Mouse (Mus musculus) neural tube, embryonic 11.5 days (tissue): ENCODE data around the gene Serping1. TPM values are rescaled to one million over a fixed set of nuclear protein-coding genes. Genes with fewer than 3 reads are reported as not detected.

Experiments
- ATAC-seq: fragments of 200-750 bp; cut with Nextera tagmentation; 2 replicates; pipeline ENCODE4 v1.8.0; 2017; ENCODE audit warnings: moderate number of reproducible peaks, mild to moderate bottlenecking, moderate TSS enrichment, moderate library complexity; ENCODE audit not compliant: insufficient read depth, low FRiP score, low TSS enrichment
- DNase-seq: peaks from one replicate; pipeline ENCODE4 v3.0.0-alpha.2; 2015; ENCODE audit warnings: low spot score
- H3K27ac ChIP-seq: fragments of 300-500 bp; sonication (generic); 2 replicates; pipeline ENCODE4 v1.5.1; 2014; ENCODE audit warnings: low read depth, mild to moderate bottlenecking, low read length
- H3K27me3 ChIP-seq: fragments of 300-500 bp; sonication (generic); 2 replicates; pipeline ENCODE4 v1.6.1; 2014; ENCODE audit warnings: mild to moderate bottlenecking, low read length, mixed read lengths; ENCODE audit not compliant: control insufficient read depth, insufficient read depth
- H3K36me3 ChIP-seq: fragments of 300-500 bp; sonication (generic); 2 replicates; pipeline ENCODE4 v1.6.1; 2014; ENCODE audit warnings: mild to moderate bottlenecking, low read length, moderate library complexity, mixed read lengths; ENCODE audit not compliant: control insufficient read depth, insufficient read depth
- H3K4me1 ChIP-seq: fragments of 300-500 bp; sonication (generic); 2 replicates; pipeline ENCODE4 v1.6.1; 2014; ENCODE audit warnings: low read length, mixed read lengths; ENCODE audit not compliant: control insufficient read depth, insufficient read depth
- H3K4me2 ChIP-seq: fragments of 300-500 bp; sonication (generic); 2 replicates; pipeline ENCODE4 v1.6.1; 2014; ENCODE audit warnings: low read depth, mild to moderate bottlenecking, moderate library complexity
- H3K4me3 ChIP-seq: fragments of 300-500 bp; sonication (generic); 2 replicates; pipeline ENCODE4 v1.5.1; 2014; ENCODE audit warnings: low read depth, low read length
- H3K9ac ChIP-seq: fragments of 300-500 bp; sonication (generic); 2 replicates; pipeline ENCODE4 v1.6.1; 2014; ENCODE audit warnings: mild to moderate bottlenecking, low read length
- H3K9me3 ChIP-seq: fragments of 300-500 bp; sonication (generic); 2 replicates; pipeline ENCODE4 v1.6.1; 2016; ENCODE audit warnings: low read length; ENCODE audit not compliant: control insufficient read depth
- WGBS: fragments of 180-500 bp; shearing (Covaris S2); extraction: QIAGEN DNeasy Blood & Tissue Kit; methylation state at CpG from one replicate; pipeline ENCODE4 v1.1.7; 2014; 5-methylcytosine and 5-hydroxymethylcytosine counted together
- polyA plus RNA-seq: library from polyadenylated mRNA; unstranded; fragments of >200 nt; fragmentation: Nextera tagmentation; extraction: Ambion mirVana; gene quantifications from 2 replicates; pipeline ENCODE4 v1.2.1, GENCODE M21; 2014

Serping1 gene
- polyA plus RNA-seq = 30.9 and 31.9 TPM in 2 replicates

DNA sequence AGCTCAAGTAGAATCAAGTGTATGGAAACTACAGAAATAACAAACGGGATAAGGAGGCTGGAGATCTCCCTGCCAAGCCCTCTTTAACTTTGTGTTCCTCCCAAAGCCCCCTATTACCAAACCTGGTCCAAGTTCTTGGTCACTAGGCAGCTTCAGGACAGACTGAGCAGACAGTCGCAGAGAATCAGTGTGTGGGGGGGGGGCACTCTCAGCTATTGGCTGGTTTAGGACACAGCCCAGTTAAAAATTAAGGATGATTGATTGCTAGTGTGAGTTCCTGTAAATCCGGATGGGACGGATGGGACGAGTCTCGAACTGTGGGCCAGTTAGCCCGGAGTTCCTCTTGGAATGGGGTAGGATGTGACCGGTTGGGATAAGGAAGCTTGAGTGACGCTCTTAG, at the start of gene Serping1:
Serping1 (minus strand) TSS at position 204 of the 400 bp plus-strand sequence.
- DNase-seq (peak; percentile 24), ATAC-seq (peak; percentile 35; the same call in 1 of the 2 replicates)
- peaks cover 3% of the 10 kb centered on the region; the same call in 1 of the 2 replicates for H3K4me1 ChIP-seq
- H3K4me2 ChIP-seq = peak within 1 kb of the TSS; percentile 46
- no peaks in the 10 kb centered on the region for H3K9me3 ChIP-seq
- H3K9ac ChIP-seq = peak within 1 kb of the TSS; percentile 61
- peak within 1 kb of the TSS; percentile 81 for H3K27ac ChIP-seq
- WGBS = 51% methylated on average over 9 of the region's 9 CpGs
- H3K4me3 ChIP-seq = peak within 1 kb of the TSS; percentile 24
- H3K27me3 ChIP-seq = no peaks in the 10 kb centered on the region
- no peaks in the 10 kb centered on the region for H3K36me3 ChIP-seq

DNA sequence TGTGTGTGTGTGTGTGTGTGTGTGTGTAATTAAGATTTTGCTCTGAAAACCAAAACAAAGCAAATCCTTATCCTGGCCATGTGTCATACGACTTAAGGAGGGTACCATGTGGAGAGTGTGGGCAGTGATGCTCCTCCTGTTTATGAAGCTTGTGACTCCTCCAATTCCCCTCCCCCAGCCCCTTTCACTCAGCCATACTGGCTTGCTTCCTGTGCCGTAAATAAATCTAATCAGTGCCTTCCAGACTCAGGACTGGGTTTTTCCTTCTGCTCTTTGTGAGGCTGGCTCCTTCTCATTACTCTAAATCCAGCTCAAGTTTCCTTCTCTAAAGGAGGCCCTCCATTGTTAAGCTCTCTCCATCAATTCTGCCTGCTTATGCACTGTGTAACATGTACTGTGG, 48.0 kb upstream of the Serping1 start:
- DNase-seq (no peak), ATAC-seq (no peak)
- Histone ChIP-seq H3K9me3 (no peaks in the 10 kb centered on the region), H3K27me3 (no peaks in the 10 kb centered on the region), H3K4me1 (peaks cover 7% of the 10 kb centered on the region), H3K4me3 (no peak overlapping the region), H3K9ac (no peak overlapping the region), H3K27ac (no peak overlapping the region), H3K4me2 (no peak overlapping the region), H3K36me3 (no peaks in the 10 kb centered on the region)
- WGBS = 55% methylated on average over 2 of the region's 2 CpGs

DNA sequence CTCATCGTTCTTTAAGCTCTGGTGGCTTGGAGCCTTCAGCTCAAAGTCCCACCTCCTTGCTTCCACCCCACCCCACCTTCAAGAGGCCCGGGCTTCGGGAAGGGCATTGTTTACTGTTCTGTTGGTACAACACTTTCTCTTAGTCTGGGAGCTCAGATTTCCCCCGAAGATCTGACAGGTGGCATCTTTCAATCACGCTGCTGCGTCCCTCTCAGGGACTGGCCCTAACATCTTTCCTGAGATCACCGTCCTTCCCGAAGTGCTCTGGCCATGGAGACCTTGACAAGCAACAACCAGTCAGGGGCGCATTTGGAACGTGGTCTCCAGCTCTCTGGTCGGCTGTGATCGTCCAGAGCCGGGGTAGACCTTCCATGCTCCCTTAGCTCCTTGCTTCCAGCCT, 47.3 kb upstream of the Serping1 start, which contains the start of gene Smtnl1:
Smtnl1 (minus strand) TSS at position 101 of the 400 bp plus-strand sequence.
- no peaks in the 10 kb centered on the region for H3K27me3 ChIP-seq
- ATAC-seq = no peak
- H3K4me1 ChIP-seq = peaks cover 3% of the 10 kb centered on the region
- H3K9me3 ChIP-seq = no peaks in the 10 kb centered on the region
- no peak within 1 kb of the TSS for H3K9ac ChIP-seq
- no peak for DNase-seq
- no peak within 1 kb of the TSS for H3K27ac ChIP-seq
- no peak within 1 kb of the TSS for H3K4me3 ChIP-seq
- WGBS = 69% methylated on average over 13 of the region's 13 CpGs
- no peaks in the 10 kb centered on the region for H3K36me3 ChIP-seq
- H3K4me2 ChIP-seq = no peak within 1 kb of the TSS

DNA sequence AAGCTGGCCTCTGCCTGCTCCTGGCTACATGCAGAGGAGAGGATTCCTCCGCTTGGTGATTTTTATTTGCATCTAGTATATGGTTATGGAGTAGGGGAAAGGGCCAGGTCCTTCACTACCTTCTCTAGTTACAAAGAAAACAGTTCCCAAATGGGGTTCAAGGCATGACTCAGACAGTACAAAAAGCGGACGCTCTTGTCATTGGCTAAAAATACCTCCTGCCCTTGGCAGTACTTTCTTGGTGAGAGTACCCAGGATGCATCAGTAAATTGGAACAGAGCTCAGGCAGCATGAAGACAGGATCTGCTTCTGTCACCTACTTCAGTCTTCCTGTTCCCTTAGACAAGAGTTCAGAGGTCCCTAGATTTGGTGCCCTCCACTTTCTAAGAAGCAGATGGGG, 44.6 kb upstream of the Serping1 start:
- no peak overlapping the region for H3K4me3 ChIP-seq
- no peak for DNase-seq
- ATAC-seq = no peak
- WGBS = 70% methylated on average over 3 of the region's 3 CpGs
- H3K4me1 ChIP-seq = no peaks in the 10 kb centered on the region
- H3K27me3 ChIP-seq = no peaks in the 10 kb centered on the region
- no peak overlapping the region for H3K4me2 ChIP-seq
- H3K27ac ChIP-seq = no peak overlapping the region
- no peaks in the 10 kb centered on the region for H3K9me3 ChIP-seq
- no peak overlapping the region for H3K9ac ChIP-seq
- H3K36me3 ChIP-seq = no peaks in the 10 kb centered on the region

DNA sequence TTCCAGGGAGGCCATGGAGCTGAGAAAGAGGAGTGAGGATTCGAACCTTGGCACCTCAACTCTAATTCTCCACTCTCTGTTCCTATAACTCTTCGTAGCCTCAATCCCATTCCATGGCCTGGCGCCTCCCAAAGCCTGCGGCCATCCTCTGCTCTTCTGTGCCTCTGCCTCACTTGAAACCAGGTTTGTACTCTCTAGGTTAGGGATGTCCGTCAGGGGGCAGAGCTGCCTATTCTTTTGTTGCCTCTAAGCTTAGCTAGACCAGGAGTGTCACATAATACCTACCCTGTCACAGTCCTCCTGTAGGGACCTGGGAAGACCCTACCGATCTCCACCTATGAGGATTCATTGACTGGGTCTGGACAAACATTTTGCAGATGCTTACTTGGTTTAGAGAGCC, 37.4 kb upstream of the Serping1 start:
- no peak overlapping the region for H3K27ac ChIP-seq
- no peak for DNase-seq
- WGBS = 81% methylated on average over 6 of the region's 6 CpGs

DNA sequence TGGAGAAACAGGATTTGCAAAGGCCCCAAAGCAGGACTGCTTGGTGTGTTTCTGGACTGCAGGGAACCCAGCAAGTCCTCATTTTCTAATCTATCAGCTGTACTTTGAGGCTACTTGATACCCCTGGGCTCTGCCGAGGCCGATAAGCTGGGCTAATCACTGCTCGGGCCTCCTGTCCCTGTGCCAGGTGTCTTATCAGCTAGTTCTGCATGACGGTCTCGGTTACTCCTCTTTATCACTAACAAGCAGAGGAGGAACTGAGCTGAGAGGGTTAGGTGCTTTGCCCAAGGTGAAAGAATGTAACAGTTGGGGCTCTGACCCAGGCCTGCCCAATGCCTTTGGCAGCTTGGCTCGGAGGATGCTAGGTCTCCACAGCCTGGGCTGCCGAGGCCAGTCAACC, 36.6 kb upstream of the Serping1 start:
- Histone ChIP-seq H3K27ac (no peak overlapping the region), H3K4me2 (no peak overlapping the region), H3K9ac (no peak overlapping the region), H3K27me3 (no peaks in the 10 kb centered on the region), H3K4me3 (no peak overlapping the region), H3K36me3 (no peaks in the 10 kb centered on the region), H3K4me1 (no peaks in the 10 kb centered on the region), H3K9me3 (no peaks in the 10 kb centered on the region)
- no peak for ATAC-seq
- DNase-seq = no peak
- WGBS = 93% methylated on average over 7 of the region's 7 CpGs

More for the DNA sequence above, 37.4 kb upstream of the Serping1 start:
- H3K36me3 ChIP-seq = no peaks in the 10 kb centered on the region
- no peak overlapping the region for H3K4me2 ChIP-seq
- no peak for ATAC-seq
- H3K4me3 ChIP-seq = no peak overlapping the region
- H3K9ac ChIP-seq = no peak overlapping the region
- no peaks in the 10 kb centered on the region for H3K4me1 ChIP-seq
- H3K27me3 ChIP-seq = no peaks in the 10 kb centered on the region
- H3K9me3 ChIP-seq = no peaks in the 10 kb centered on the region

DNA sequence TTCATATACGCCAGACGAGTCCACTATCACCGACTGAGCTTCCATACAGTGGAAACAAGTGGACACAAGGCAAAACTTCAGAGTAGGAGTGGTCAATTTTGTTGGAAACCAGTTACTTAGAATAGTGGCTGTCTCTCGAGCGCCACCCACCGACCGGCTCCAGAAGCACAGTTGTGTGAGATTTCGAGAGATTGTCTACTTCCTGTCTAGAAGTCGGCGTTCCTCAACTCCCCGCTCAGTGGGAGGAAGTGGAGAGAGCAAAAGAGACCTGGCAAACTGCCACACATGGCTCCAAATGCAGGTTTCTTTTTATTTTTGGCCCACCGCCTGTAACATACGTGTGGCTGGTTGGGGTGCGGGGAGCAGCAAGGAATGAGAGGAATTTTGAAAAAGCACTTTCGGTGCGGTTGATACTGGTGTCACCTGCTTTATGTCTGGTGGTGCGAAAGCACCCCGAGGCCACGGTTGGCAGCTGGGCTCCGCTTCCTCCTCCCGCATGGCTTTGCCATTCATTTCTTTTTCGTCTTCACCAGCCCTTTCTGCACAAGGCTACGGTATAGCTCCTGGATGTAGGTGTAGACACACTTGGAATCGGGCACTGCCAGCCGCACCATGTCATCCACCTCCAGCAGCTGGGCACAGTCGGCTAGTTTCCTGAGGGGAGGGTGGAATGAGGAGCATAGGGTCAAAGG, 35.8 kb upstream of the Serping1 start:
- ATAC-seq (peak; percentile 61; the same call in 1 of the 2 replicates), DNase-seq (peak; percentile 89)
- Histone ChIP-seq H3K4me3 (0 out of 2 replicates have a peak overlapping the region, but pooled peaks have one; percentile 12), H3K4me2 (peak overlapping the region; percentile 31), H3K27me3 (no peaks in the 10 kb centered on the region), H3K9ac (peak overlapping the region; percentile 5; the same call in 1 of the 2 replicates), H3K27ac (no peak overlapping the region), H3K36me3 (no peaks in the 10 kb centered on the region), H3K4me1 (no peaks in the 10 kb centered on the region), H3K9me3 (no peaks in the 10 kb centered on the region)
- WGBS = 47% methylated on average over 26 of the region's 26 CpGs

DNA sequence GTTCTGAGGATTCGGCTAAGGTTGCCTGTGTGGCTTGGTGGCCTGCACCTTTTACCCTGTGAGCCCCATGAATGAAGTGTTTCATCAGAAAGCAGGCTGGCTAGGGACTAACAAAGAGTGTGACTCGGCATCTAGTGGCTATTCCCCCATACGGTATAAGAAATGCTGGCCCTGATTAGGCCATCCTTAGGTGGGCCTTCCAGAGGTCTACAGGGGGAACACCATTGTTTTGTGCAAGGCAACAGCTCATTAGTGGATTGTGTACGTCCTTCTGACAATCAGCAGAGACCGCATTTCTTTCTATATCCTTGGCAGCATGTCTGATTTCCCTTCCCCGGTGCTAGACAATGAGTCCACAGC, 35.3 kb upstream of the Serping1 start:
- peak; percentile 11; the same call in 1 of the 2 replicates for ATAC-seq
- H3K27ac ChIP-seq = no peak overlapping the region

DNA sequence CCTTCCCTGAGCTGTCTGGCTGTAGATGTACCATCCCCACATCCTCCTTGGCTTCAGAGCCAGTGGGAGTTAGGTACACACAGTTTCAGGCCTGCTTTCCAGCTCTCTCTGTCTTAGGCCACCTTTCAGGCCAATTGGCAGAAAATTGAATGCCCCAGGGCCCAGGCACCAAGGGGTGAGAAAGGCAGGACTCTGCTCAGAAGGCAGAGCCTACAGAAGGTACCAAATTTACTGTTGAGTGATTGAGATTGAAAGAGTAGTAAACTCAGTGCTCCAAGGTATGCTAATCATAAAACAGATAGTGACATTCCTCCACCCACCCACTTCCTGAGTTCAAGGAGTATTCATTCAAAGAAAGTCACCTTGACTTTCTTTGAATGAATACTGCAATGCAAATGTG, 34.1 kb upstream of the Serping1 start:
- Histone ChIP-seq H3K36me3 (no peaks in the 10 kb centered on the region), H3K9ac (no peak overlapping the region), H3K4me3 (no peak overlapping the region), H3K27me3 (no peaks in the 10 kb centered on the region), H3K4me1 (no peaks in the 10 kb centered on the region), H3K4me2 (no peak overlapping the region), H3K27ac (no peak overlapping the region), H3K9me3 (no peaks in the 10 kb centered on the region)
- no peak for DNase-seq
- no peak for ATAC-seq

More for the DNA sequence above, 35.3 kb upstream of the Serping1 start:
- Histone ChIP-seq H3K9me3 (no peaks in the 10 kb centered on the region), H3K4me2 (no peak overlapping the region), H3K4me3 (no peak overlapping the region), H3K27me3 (no peaks in the 10 kb centered on the region), H3K4me1 (no peaks in the 10 kb centered on the region), H3K9ac (no peak overlapping the region), H3K36me3 (no peaks in the 10 kb centered on the region)
- DNase-seq = no peak
- WGBS = 82% methylated on average over 6 of the region's 6 CpGs
